Mouse (Mus musculus) neural tube, embryonic 12.5 days (tissue): ENCODE measurements around the gene Zfp277. TPM values are rescaled to one million over a fixed set of nuclear protein-coding genes. Genes with fewer than 3 reads are reported as not detected.

ENCODE experiments used
- ATAC-seq: fragments of 200-750 bp; cut with Nextera tagmentation; 2 replicates; pipeline ENCODE4 v1.8.0; 2017; ENCODE audit warnings: low read depth, mild to moderate bottlenecking, moderate TSS enrichment, moderate library complexity; ENCODE audit not compliant: low FRiP score
- H3K27ac ChIP-seq: fragments of 300-500 bp; sonication (generic); 2 replicates; pipeline ENCODE4 v1.5.1; 2016
- H3K27me3 ChIP-seq: fragments of 300-500 bp; sonication (generic); replicated peaks from 2 replicates; pipeline ENCODE4 v1.6.1; 2016; ENCODE audit warnings: mild to moderate bottlenecking
- H3K36me3 ChIP-seq: fragments of 300-500 bp; sonication (generic); 2 replicates; pipeline ENCODE4 v1.6.1; 2016; ENCODE audit warnings: mild to moderate bottlenecking
- H3K4me1 ChIP-seq: fragments of 300-500 bp; sonication (generic); 2 replicates; pipeline ENCODE4 v1.6.1; 2016
- H3K4me2 ChIP-seq: fragments of 300-500 bp; sonication (generic); replicated peaks from 2 replicates; pipeline ENCODE4 v1.6.1; 2016; ENCODE audit warnings: mild to moderate bottlenecking
- H3K4me3 ChIP-seq: fragments of 300-500 bp; sonication (generic); 2 replicates; pipeline ENCODE4 v1.5.1; 2016
- H3K9ac ChIP-seq: fragments of 300-500 bp; sonication (generic); 2 replicates; pipeline ENCODE4 v1.6.1; 2016; ENCODE audit warnings: mild to moderate bottlenecking
- H3K9me3 ChIP-seq: fragments of 300-500 bp; sonication (generic); 2 replicates; pipeline ENCODE4 v1.6.1; 2016; ENCODE audit warnings: mild to moderate bottlenecking
- WGBS: fragments of 180-500 bp; shearing (Covaris S2); methylation state at CpG from one replicate; pipeline ENCODE4 v1.1.7; 2016; 5-methylcytosine and 5-hydroxymethylcytosine counted together
- polyA plus RNA-seq: library from polyadenylated mRNA; unstranded; fragments of >200 nt; fragmentation: Nextera tagmentation; extraction: Ambion mirVana; gene quantifications from 2 replicates; pipeline ENCODE4 v1.2.1, GENCODE M21; 2016

Zfp277 gene
- polyA plus RNA-seq: 30.7 and 31.2 TPM in 2 replicates

GRCm38 (mm10) chr12:40445648-40446449, at the start of gene Zfp277, which contains the start of gene Dock4:
Gene Zfp277 (minus strand): TSS chr12:40445902.
Gene Dock4 (plus strand): TSS chr12:40445952.
- Histone ChIP-seq H3K9me3 (no peaks in the 10 kb centered on the region), H3K27me3 (no peaks in the 10 kb centered on the region), H3K4me3 (peak within 1 kb of the TSS; percentile 82), H3K4me1 (peaks cover 19% of the 10 kb centered on the region), H3K9ac (peak within 1 kb of the TSS; percentile 86), H3K36me3 (no peaks in the 10 kb centered on the region), H3K27ac (peak within 1 kb of the TSS; percentile 85), H3K4me2 (peak within 1 kb of the TSS; percentile 78)
- under 1% methylated on average over 79 of the region's 80 CpGs for WGBS
- ATAC-seq: peak; percentile 98

GRCm38 (mm10) chr12:40486047-40486837, 40.5 kb upstream of the Zfp277 start:
- Histone ChIP-seq H3K4me3 (no peak overlapping the region), H3K27ac (no peak overlapping the region), H3K27me3 (no peaks in the 10 kb centered on the region), H3K36me3 (no peaks in the 10 kb centered on the region), H3K9ac (no peak overlapping the region), H3K4me2 (no peak overlapping the region), H3K9me3 (no peaks in the 10 kb centered on the region), H3K4me1 (peaks cover 10% of the 10 kb centered on the region)
- WGBS: 71% methylated on average over 12 of the region's 12 CpGs
- ATAC-seq: no peak

- no peak for ATAC-seq
- 94% methylated on average over 1 of the region's 1 CpGs for WGBS
- H3K9me3 ChIP-seq: no peaks in the 10 kb centered on the region
Measured at GRCm38 (mm10) chr12:40485210-40485609, 39.5 kb upstream of the Zfp277 start.

GRCm38 (mm10) chr12:40484224-40484623, 38.5 kb upstream of the Zfp277 start:
- no peak overlapping the region for H3K27ac ChIP-seq
- WGBS: 44% methylated on average over 3 of the region's 3 CpGs
- H3K9ac ChIP-seq: no peak overlapping the region
- peaks cover 10% of the 10 kb centered on the region for H3K4me1 ChIP-seq
- H3K27me3 ChIP-seq: no peaks in the 10 kb centered on the region
- no peak overlapping the region for H3K4me2 ChIP-seq
- ATAC-seq: no peak
- no peaks in the 10 kb centered on the region for H3K36me3 ChIP-seq
- H3K9me3 ChIP-seq: no peaks in the 10 kb centered on the region
- no peak overlapping the region for H3K4me3 ChIP-seq

More at GRCm38 (mm10) chr12:40485210-40485609, 39.5 kb upstream of the Zfp277 start:
- no peak overlapping the region for H3K9ac ChIP-seq
- H3K36me3 ChIP-seq: no peaks in the 10 kb centered on the region
- H3K27me3 ChIP-seq: no peaks in the 10 kb centered on the region
- peaks cover 10% of the 10 kb centered on the region for H3K4me1 ChIP-seq
- no peak overlapping the region for H3K4me2 ChIP-seq
- H3K27ac ChIP-seq: no peak overlapping the region
- H3K4me3 ChIP-seq: no peak overlapping the region

- H3K27ac ChIP-seq: no peak overlapping the region
- no peaks in the 10 kb centered on the region for H3K9me3 ChIP-seq
- ATAC-seq: peak; percentile 83
- 23% methylated on average over 8 of the region's 8 CpGs for WGBS
- no peaks in the 10 kb centered on the region for H3K27me3 ChIP-seq
- no peaks in the 10 kb centered on the region for H3K36me3 ChIP-seq
- H3K4me1 ChIP-seq: peaks cover 20% of the 10 kb centered on the region
- H3K4me2 ChIP-seq: peak overlapping the region; percentile 10; the same call in 1 of the 2 replicates
- H3K4me3 ChIP-seq: no peak overlapping the region
- no peak overlapping the region for H3K9ac ChIP-seq
Measured at GRCm38 (mm10) chr12:40477621-40478452, 32.1 kb upstream of the Zfp277 start.

GRCm38 (mm10) chr12:40473709-40474108, 28.0 kb upstream of the Zfp277 start:
- 41% methylated on average over 2 of the region's 2 CpGs for WGBS
- Histone ChIP-seq H3K9ac (no peak overlapping the region), H3K27ac (no peak overlapping the region), H3K27me3 (no peaks in the 10 kb centered on the region), H3K36me3 (no peaks in the 10 kb centered on the region), H3K4me2 (no peak overlapping the region), H3K9me3 (no peaks in the 10 kb centered on the region), H3K4me1 (peaks cover 25% of the 10 kb centered on the region), H3K4me3 (no peak overlapping the region)
- ATAC-seq: no peak

- H3K9me3 ChIP-seq: no peaks in the 10 kb centered on the region
- H3K27ac ChIP-seq: no peak overlapping the region
- peaks cover 14% of the 10 kb centered on the region for H3K4me1 ChIP-seq
- no peak overlapping the region for H3K9ac ChIP-seq
- no peaks in the 10 kb centered on the region for H3K36me3 ChIP-seq
- no peaks in the 10 kb centered on the region for H3K27me3 ChIP-seq
- no peak overlapping the region for H3K4me2 ChIP-seq
- no peak overlapping the region for H3K4me3 ChIP-seq
- ATAC-seq: no peak
- 78% methylated on average over 11 of the region's 11 CpGs for WGBS
Measured at GRCm38 (mm10) chr12:40471649-40472399, 26.1 kb upstream of the Zfp277 start.

- no peaks in the 10 kb centered on the region for H3K27me3 ChIP-seq
- 80% methylated on average over 5 of the region's 5 CpGs for WGBS
- no peaks in the 10 kb centered on the region for H3K9me3 ChIP-seq
- no peak overlapping the region for H3K27ac ChIP-seq
- no peak overlapping the region for H3K9ac ChIP-seq
- no peak overlapping the region for H3K4me3 ChIP-seq
- H3K4me2 ChIP-seq: no peak overlapping the region
- no peak for ATAC-seq
- H3K36me3 ChIP-seq: no peaks in the 10 kb centered on the region
- peaks cover 22% of the 10 kb centered on the region for H3K4me1 ChIP-seq
Measured at GRCm38 (mm10) chr12:40469009-40469408, 23.3 kb upstream of the Zfp277 start.

GRCm38 (mm10) chr12:40468235-40468634, 22.5 kb upstream of the Zfp277 start:
- Histone ChIP-seq H3K4me1 (peaks cover 22% of the 10 kb centered on the region), H3K27me3 (no peaks in the 10 kb centered on the region), H3K9ac (no peak overlapping the region), H3K36me3 (no peaks in the 10 kb centered on the region), H3K4me3 (no peak overlapping the region), H3K27ac (no peak overlapping the region), H3K4me2 (no peak overlapping the region), H3K9me3 (no peaks in the 10 kb centered on the region)
- 92% methylated on average over 4 of the region's 4 CpGs for WGBS
- ATAC-seq: no peak

- Histone ChIP-seq H3K27me3 (no peaks in the 10 kb centered on the region), H3K36me3 (no peaks in the 10 kb centered on the region), H3K4me1 (peaks cover 20% of the 10 kb centered on the region), H3K9ac (no peak overlapping the region), H3K4me2 (no peak overlapping the region), H3K27ac (no peak overlapping the region), H3K4me3 (no peak overlapping the region), H3K9me3 (no peaks in the 10 kb centered on the region)
- no peak for ATAC-seq
- 63% methylated on average over 6 of the region's 6 CpGs for WGBS
Measured at GRCm38 (mm10) chr12:40464282-40464681, 18.6 kb upstream of the Zfp277 start.

- Histone ChIP-seq H3K27ac (no peak overlapping the region), H3K4me3 (no peak overlapping the region), H3K27me3 (no peaks in the 10 kb centered on the region), H3K36me3 (no peaks in the 10 kb centered on the region), H3K9ac (no peak overlapping the region), H3K4me1 (peaks cover 20% of the 10 kb centered on the region), H3K4me2 (no peak overlapping the region), H3K9me3 (no peaks in the 10 kb centered on the region)
- WGBS: 57% methylated on average over 2 of the region's 2 CpGs
- ATAC-seq: no peak
Measured at GRCm38 (mm10) chr12:40463828-40464227, 18.1 kb upstream of the Zfp277 start.
